Mouse (Mus musculus) left cerebral cortex, adult 8-10 months (tissue): Measurements from ENCODE around the gene Akap8. TPM values are rescaled to one million over a fixed set of nuclear protein-coding genes. Genes with fewer than 3 reads are reported as not detected.

ENCODE experiments used
- total RNA-seq, 4 experiments: library from RNA; stranded (reverse); gene quantifications; 2 replicates each; pipeline ENCODE4 v1.2.4; 2022

Akap8 gene
- total RNA-seq, 4 experiments from 2014 or later: 78.4 to 92.7 (median 90.7) TPM

Other genes starting within 250 kb of the Akap8 start
- gene Notch3, start 154.4 kb downstream of the Akap8 start, total RNA-seq: 10 to 100 TPM in 2 of 4 experiments, 1 to 10 TPM in 2; 8.6 to 12.2 (median 9.7) TPM
- gene Ephx3, start 131.7 kb downstream of the Akap8 start, total RNA-seq: under 1 TPM in 3 of 4 experiments, not detected in 1; 0.21 to 0.39 (median 0.23) TPM
- gene Brd4, start 36.5 kb downstream of the Akap8 start, total RNA-seq: 100 to 1,000 TPM in 2 of 4 experiments, 10 to 100 TPM in 2; 97.6 to 116 (median 102) TPM
- gene Akap8l, start 29.4 kb upstream of the Akap8 start, total RNA-seq: 100 to 1,000 TPM; 184 to 217 (median 195) TPM
- gene Wiz, start 68.2 kb upstream of the Akap8 start, total RNA-seq: 10 to 100 TPM; 46.6 to 50.3 (median 49.1) TPM
- gene Rasal3, start 82.3 kb upstream of the Akap8 start, total RNA-seq: 10 to 100 TPM in 2 of 4 experiments, 1 to 10 TPM in 2; 3.8 to 11.5 (median 7.6) TPM
- not detected for gene Pglyrp2, start 102.9 kb upstream of the Akap8 start, total RNA-seq
- not detected for gene Cyp4f39, start 131.5 kb upstream of the Akap8 start, total RNA-seq
- 1 to 10 TPM; 3.9 to 6.4 (median 4.6) TPM for gene Cyp4f17, start 184.8 kb upstream of the Akap8 start, total RNA-seq
- gene Cyp4f16, start 215.3 kb upstream of the Akap8 start, total RNA-seq: 1 to 10 TPM; 4.8 to 7.1 (median 6.4) TPM